Mouse (Mus musculus): ENCODE data around the gene Gcnt1.

- peak; percentile 35; the same call in 1 of the 2 replicates for TF ChIP-seq CTCF (IDR thresholded peaks at IDR 0.05; ENCODE audit: borderline replicate concordance, insufficient read depth, low read depth, low read length)
- TF ChIP-seq POLR2A (IDR thresholded peaks at IDR 0.05; ENCODE audit: borderline replicate concordance, insufficient read depth, low read length): no peak
Observed at GRCm38 (mm10) chr19:17388404-17388803, 15.8 kb upstream of the Gcnt1 start.
